Mouse (Mus musculus) adrenal gland, adult (tissue): ENCODE measurements at regions not wholly inside any gene's neighbourhood (a gene's known extent, or its start where the extent isn't known, plus 50 kb on each side); places are given as distances from the start of the nearest gene placed in this dataset.

ENCODE experiments used
- DNase-seq, 2 experiments: peaks; one replicate each; pipeline ENCODE4 v3.0.0; 2022 to 2023; ENCODE audit warnings: low spot score in 1 of 2; ENCODE audit not compliant: inconsistent age in 2 of 2

GRCm38 (mm10) chr1:89373806-89374205 is 80.8 kb upstream of the Agap1 start:
- no peak for DNase-seq

- DNase-seq = peak in 1 of 2 experiments; percentile 30
Measured at GRCm38 (mm10) chr1:89374271-89374670, 80.3 kb upstream of the Agap1 start.

GRCm38 (mm10) chr1:89382021-89382420 is 72.6 kb upstream of the Agap1 start:
- no peak for DNase-seq

- DNase-seq = no peak
Measured at GRCm38 (mm10) chr1:89385111-89385510, 69.5 kb upstream of the Agap1 start.

GRCm38 (mm10) chr1:89392711-89393110 is 61.9 kb upstream of the Agap1 start:
- no peak for DNase-seq

- no peak for DNase-seq
Measured at GRCm38 (mm10) chr1:89394471-89394870, 60.1 kb upstream of the Agap1 start.

- no peak for DNase-seq
Measured at GRCm38 (mm10) chr1:89400734-89401202, 53.8 kb upstream of the Agap1 start.

GRCm38 (mm10) chr1:89402513-89403210 is 51.9 kb upstream of the Agap1 start:
- no peak for DNase-seq

GRCm38 (mm10) chr1:89403551-89404050 is 51.0 kb upstream of the Agap1 start:
- no peak for DNase-seq
